Comparison of ENCODE assay signal across 21 mouse cellular contexts in the genomic region with DNA sequence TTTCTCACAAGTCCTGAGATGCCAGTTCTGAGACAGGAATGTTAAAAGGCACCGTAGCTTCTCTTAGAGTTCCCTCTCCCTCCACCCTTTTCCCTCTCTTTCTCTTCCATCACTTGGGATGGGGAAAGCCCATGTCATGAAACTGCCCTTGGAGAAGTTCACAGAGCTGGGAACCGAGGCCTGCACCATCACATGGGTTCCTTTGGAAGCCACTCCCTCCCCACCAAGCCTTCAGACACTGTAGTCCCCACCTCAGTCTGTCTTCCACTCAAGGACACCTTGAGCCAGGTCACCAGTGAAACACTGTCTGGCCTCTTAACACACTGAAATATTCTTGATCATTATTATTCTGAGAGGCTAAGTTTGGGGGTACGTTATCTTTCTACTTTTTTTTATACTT. TPM values are rescaled to one million over a fixed set of nuclear protein-coding genes. Genes with fewer than 3 reads are reported as not detected.
"Had no signal": no experiment of that assay in that cellular context is flagged by ENCODE, and none has a peak within 500 bp of the region (broad histone marks: within the 10 kb centered on the region; RNA-seq: fewer than 3 reads in every experiment).

No protein-coding gene starts in this region.

- H3K4me2 ChIP-seq: neural tube, embryonic 13.5 days; neural tube, embryonic 15.5 days; stomach, embryonic 15.5 days had no signal

- H3K9me3 ChIP-seq: neural tube, embryonic 13.5 days; neural tube, embryonic 15.5 days; stomach, embryonic 15.5 days had no signal

- H3K27me3 ChIP-seq: neural tube, embryonic 13.5 days; neural tube, embryonic 15.5 days; stomach, embryonic 15.5 days had no signal

- H3K4me3 ChIP-seq: neural tube, embryonic 13.5 days; neural tube, embryonic 15.5 days; stomach, embryonic 15.5 days had no signal

- H3K9ac ChIP-seq: neural tube, embryonic 13.5 days; neural tube, embryonic 15.5 days; stomach, embryonic 15.5 days had no signal

- H3K27ac ChIP-seq: neural tube, embryonic 13.5 days; neural tube, embryonic 15.5 days; stomach, embryonic 15.5 days; stomach, postnatal 0 days had no signal

- H3K36me3 ChIP-seq: neural tube, embryonic 13.5 days; neural tube, embryonic 15.5 days; stomach, embryonic 15.5 days had no signal

- DNase-seq: retina, postnatal 1 day; right cerebral cortex, adult 18-20 months; right cerebral cortex, postnatal 14 days; right cerebral cortex, postnatal 4 days; spleen, adult 18-20 months; thymus, adult 18-20 months; thymus, adult 2 months; thymus, postnatal 14 days; thymus, postnatal 25 days; thymus, postnatal 36 days; thymus, postnatal 4 days had no signal

- H3K4me1 ChIP-seq: neural tube, embryonic 13.5 days; neural tube, embryonic 15.5 days had no signal

RNA-seq across cellular contexts. Expression of a gene that starts 9.1 kb away (rescaled TPM):
- total RNA-seq: neutrophil, adult 5-6 weeks had no signal
- polyA plus RNA-seq: small intestine, adult 2 months; spleen, adult 2 months; stomach, postnatal 0 days had no signal

RNA-seq across cellular contexts. Expression of a gene that starts 38.9 kb away (rescaled TPM):
- polyA plus RNA-seq: neural tube, embryonic 13.5 days; neural tube, embryonic 14.5 days; neural tube, embryonic 15.5 days; small intestine, adult 2 months; stomach, embryonic 14.5 days; stomach, embryonic 15.5 days; stomach, embryonic 16.5 days; stomach, postnatal 0 days had no signal

RNA-seq across cellular contexts. Expression of a gene that starts 58.3 kb away (rescaled TPM):
- total RNA-seq: neutrophil, adult 5-6 weeks had no signal
